Mouse (Mus musculus): ENCODE data around the gene Abca6.

GRCm38 (mm10) chr11:110266757-110267156, 15.2 kb upstream of the Abca6 start:
- TF ChIP-seq CTCF (IDR thresholded peaks at IDR 0.05) (no peak), POLR2A (IDR thresholded peaks at IDR 0.05; ENCODE audit: insufficient read depth, low read depth, low read length) (no peak), EP300 (IDR thresholded peaks at IDR 0.05; ENCODE audit: insufficient read depth, low read depth, low read length) (no peak)

Data from heart, adult 2 months (tissue).